Mouse (Mus musculus) frontal cortex, postnatal 10 days (tissue): ENCODE data around the gene Anapc16.
"Not testable (repeated sequence)": the region's sequence is repeated elsewhere in the genome, so short reads cannot be mapped to it uniquely, and the experiment has no call there.

ENCODE experiments used
- DNase-seq, 2 experiments: peaks; one replicate each; pipeline ENCODE4 v3.0.0; 2022; ENCODE audit warnings: low spot score in 2 of 2, mixed read lengths in 1 of 2

The Anapc16 gene

DNA sequence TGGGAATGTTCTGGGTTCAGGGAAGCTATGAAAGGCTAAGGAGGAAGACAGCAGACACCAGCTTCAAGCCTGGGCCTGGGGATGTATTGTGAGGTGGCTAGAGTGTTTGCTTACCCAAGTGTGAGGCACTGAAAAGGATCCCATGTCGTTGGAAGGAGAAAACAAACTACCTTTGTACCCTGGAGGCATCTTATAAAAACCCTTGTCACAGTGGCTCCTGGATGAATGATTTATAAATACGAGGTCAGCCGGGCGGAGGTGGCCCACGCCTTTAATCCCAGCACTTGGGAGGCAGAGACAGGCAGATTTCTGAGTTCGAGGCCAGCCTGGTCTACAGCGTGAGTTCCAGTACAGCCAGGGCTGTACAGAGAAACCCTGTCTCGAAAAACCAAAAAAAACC, 1.3 kb downstream of the Anapc16 start:
- not testable (repeated sequence) for DNase-seq

DNA sequence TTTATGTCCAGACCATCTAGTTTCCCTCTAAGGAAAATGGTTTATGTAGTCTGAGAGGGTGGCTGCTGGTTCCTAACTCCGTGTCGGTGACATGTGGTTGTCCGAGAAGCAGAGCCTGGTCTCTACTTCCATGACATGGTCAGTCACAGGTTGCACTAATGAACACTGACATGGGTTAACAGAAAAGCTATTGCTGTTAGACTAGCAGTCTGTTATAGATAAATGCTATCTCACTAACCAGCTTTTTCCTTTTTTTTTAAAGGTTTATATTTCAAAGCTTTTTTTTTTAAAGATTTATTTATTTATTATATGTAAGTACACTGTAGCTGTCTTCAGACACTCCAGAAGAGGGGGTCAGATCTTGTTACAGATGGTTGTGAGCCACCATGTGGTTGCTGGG, 3.9 kb downstream of the Anapc16 start:
- no peak for DNase-seq

DNA sequence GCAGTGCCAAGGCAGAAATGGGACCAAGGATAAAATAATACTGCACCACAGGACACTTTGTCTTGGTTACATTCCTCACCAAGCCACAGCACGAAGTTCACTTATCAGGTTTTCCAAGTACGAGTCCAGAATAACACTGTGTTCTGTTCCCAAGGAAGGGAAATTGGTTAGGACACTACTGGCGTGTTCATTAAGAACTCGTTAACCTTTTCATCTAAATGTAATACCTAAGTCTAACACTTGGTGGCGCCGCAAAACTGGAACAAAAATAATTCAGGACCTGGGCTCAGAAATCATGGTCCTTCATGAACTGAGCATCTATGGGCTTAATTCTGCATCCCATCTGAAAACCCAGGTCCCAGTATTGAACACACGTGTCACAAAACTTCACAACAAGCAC, 5.3 kb downstream of the Anapc16 start:
- DNase-seq = no peak

- DNase-seq = no peak
Observed at GRCm38 (mm10) chr10:59995889-59996288, 7.0 kb downstream of the Anapc16 start.

- not testable (repeated sequence) for DNase-seq
Observed at GRCm38 (mm10) chr10:59993813-59994212, 9.1 kb downstream of the Anapc16 start.

DNA sequence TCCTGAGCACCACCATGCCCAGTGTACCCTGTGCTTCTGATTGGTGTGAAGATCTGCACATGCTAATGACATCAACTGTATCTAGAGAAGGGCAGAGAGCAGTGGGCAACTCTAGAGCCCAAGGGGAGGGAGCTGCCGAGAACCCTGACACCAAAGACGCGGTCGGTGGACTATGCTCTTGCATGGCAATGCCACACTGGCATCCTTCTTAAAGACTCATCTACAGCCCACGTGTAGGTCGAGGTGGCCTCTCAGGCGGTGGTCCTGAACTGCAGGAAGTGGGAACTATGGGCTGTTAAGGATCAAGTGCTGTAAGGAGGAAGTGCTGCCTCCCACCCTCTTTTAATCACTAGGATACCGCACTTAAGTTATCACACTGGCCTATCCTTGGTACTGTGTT, 10.9 kb downstream of the Anapc16 start:
- DNase-seq = no peak

DNA sequence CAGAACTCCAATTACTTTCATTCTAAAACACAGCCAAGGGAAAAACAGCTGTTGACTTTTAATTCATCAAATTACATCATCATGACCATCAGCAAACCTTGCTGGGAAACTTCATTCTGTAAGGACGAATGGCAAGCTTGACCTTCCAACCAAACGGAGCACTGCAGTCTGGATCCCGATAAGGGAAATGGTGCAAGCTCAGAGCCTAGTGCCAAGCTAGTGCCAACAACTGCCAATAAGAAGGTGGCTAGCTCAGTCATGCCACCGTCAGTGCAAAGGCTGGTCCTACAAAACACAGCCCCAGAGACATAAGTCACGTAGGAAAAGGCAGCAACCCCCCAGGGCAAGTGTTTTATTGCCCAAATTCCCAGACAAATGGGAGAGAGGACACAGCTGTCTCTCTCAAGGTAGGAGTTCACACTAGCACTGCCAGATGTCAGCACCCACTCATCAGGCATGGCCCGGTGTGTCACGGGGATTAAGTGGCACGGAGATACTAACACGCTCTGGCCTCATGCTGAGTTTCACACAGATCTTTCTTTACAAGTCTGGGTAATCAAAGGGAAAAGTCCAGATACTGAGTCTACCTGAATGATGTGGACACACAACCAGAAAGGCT, 11.6 kb downstream of the Anapc16 start:
- DNase-seq = no peak

- DNase-seq = no peak
Observed at GRCm38 (mm10) chr10:59990393-59990792, 12.5 kb downstream of the Anapc16 start.

DNA sequence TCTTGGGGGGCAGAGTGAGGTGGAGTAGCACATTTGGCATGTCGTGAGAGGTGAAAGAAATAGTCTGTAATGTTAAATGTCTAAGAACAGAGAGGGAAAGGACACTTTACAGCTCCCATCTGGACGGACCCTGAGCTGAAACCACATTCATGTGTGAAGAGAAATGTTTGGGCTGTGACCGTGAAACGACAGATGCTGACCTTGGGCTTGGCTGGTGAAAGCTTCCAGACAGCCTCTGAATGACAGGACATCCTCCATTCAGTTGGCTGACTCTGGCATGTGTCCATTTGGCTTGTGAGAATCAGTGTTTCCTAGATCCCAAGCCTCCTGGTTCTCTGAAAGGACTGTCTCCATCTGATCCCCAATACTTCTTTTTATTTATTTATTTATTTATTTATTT, 14.9 kb downstream of the Anapc16 start:
- no peak for DNase-seq

DNA sequence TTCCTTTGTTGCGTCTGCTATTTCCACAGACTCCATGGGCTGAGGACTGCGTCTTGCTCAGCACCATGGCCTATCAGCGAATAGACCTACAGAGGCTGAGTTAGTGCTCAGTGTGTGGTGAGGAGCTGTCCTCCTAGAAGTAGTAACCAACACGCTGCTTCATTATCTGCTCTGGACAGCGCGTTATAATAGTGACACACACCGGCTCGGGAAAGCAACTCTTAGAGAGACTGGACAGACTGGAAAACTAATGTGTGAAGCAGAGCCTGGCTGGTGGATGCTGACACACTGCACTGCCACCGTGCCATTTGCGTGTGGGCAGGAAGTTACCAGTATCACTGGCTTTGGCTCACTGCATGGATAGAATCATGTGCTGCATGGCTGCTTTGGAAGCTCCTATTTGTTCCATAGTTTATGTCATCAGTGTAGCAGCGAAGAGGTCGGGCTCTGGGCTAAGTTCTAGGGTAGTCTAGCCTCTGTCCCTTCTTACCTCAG, 20.5 kb downstream of the Anapc16 start:
- DNase-seq = no peak

GRCm38 (mm10) chr10:59981792-59982191, 21.1 kb downstream of the Anapc16 start:
- no peak for DNase-seq

GRCm38 (mm10) chr10:59981336-59981735, 21.6 kb downstream of the Anapc16 start:
- DNase-seq = no peak

DNA sequence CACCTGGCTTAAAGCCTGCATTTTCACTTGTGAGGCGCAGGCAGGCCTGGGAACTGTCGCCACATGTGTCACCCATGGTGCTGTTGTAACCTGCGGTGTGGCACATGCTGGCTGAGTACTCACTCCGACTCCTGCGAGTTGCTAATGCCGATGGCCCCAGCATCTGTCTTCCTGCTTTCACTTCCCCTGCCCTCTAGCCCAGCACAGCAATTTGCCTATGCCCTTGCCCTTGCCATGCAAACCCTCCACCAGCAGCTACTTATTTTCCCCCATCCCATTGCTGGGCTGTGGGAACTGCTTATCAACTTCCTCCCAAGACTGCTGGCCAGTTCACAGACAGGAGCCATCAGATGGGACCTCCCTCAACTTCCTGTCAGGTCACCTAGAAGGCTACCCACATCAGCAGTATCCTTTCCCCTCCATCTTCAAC, 22.1 kb downstream of the Anapc16 start:
- no peak for DNase-seq

GRCm38 (mm10) chr10:59978873-59979743, 23.8 kb downstream of the Anapc16 start:
- DNase-seq = peak in 1 of 2 experiments; percentile 59

GRCm38 (mm10) chr10:59978401-59978800, 24.5 kb downstream of the Anapc16 start:
- no peak for DNase-seq

DNA sequence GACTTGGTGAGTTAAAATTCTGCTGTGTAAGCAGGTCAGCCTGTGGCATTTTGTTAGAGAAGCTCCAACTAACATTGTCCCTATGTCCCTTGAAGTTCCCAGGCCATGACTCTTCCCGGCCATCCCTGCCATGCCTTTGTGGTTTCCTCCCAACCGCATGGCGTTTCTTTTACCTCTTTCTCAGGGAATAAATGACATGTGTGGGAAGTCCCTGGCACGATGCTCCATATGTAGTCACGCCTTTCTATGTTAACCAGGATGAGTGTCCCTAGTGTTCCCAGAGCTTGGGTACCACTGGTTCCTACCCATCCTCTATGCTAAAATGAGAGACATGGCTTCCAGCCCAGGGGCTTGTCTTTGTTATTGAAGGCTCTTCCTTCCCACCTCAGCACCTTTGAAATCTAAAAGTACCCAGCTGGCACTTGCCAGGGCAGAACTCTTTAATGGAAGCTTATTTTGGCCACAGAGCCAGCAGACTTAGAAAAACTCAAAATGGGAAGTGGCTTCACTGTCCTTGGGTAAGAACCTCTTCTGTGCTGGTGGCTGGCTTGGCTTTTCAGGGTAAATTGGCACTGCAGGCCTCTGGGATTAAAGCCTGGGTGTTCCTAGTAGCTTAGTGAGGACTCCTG, 25.1 kb downstream of the Anapc16 start:
- DNase-seq = no peak

DNA sequence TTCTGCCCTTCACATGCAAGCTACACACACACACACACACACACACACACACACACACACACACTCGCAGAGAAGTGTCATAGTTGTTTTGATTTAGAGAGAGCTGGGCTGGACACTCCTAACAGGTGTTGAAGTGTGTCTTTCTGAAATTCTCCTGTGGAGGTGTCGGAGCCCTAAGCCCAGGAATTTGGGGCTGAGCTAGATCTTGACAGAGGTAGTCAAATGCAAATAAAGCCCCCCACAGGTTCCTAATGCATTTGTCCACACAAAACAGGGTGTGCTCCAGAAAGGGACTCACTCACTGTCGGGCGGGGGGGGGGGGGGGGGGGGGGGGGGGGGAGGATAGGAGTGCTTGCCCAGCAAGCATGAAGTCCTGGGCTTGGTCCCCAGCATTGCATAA, 25.8 kb downstream of the Anapc16 start:
- DNase-seq = no peak

DNA sequence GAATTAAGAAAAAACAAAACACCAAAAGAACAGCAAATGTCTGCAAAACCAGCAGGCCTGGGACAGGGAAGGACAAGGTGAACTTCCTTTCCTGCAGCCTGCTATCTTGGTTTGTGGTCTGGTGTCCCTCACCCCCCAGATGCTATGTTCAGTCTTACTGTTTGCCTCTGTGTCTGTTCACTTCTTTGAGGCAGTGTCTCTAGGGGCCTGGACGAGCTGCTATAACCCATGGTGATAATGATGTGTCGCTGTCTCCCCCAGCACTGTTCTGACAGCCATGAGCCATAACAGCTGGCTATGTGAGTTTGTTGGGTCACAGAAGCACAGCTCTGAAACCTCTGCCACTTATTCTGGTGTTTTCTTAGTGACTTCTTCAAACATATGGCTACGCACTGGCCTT, 28.1 kb downstream of the Anapc16 start:
- no peak for DNase-seq

DNA sequence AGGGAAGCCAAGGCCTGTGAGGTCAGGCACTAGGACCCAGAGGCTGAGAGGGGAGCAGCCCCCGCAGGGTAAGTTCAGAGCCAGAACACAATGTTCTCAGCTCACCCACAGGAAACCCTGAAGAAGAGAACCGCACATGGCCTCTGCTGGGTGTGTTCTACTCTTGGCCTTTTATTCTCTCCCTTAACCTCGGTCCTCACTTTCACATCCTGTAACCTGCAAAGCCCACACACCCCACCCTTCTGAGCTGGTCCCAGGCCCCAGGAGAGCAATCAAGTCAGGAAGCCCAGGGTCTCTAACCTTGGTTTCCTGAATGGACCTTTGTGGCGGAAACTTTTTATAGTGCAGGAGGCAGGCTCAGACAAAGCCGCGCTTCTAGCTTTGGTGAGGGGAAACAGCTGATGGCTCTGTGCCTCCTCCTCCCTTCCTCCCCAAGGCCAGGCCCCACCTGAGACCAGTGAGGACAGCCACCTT, 28.7 kb downstream of the Anapc16 start:
- no peak for DNase-seq

- no peak for DNase-seq
Observed at GRCm38 (mm10) chr10:59973400-59973799, 29.5 kb downstream of the Anapc16 start.

GRCm38 (mm10) chr10:59972999-59973398, 29.9 kb downstream of the Anapc16 start:
- no peak for DNase-seq

- no peak for DNase-seq
Observed at GRCm38 (mm10) chr10:59972534-59972933, 30.4 kb downstream of the Anapc16 start.
